Mouse (Mus musculus): ENCODE measurements at regions not wholly inside any gene's neighbourhood (a gene's known extent, or its start where the extent isn't known, plus 50 kb on each side); places are given as distances from the start of the nearest gene placed in this dataset.

DNA sequence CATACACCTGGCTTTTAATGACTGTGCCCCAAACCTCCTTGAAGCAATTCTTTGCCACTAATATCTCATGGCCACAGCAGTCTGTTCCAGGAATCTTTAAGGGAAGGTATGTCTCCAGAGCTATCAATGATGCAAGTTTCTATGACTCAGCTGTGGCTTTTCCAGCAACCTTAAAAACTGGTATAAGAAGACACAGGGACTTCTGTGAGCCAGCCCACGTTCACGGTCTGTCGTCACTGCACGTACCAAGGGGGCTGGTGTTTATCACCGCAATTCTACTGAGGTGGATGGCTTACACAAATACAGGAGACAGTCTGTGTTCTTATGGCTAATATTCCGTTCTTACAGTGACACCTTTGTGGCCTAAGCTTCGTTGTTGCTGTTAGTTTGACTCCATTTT, 234.9 kb downstream of the Etnk1 start:
- TF ChIP-seq CTCF (IDR thresholded peaks at IDR 0.05; ENCODE audit: insufficient read depth, low read length) (no peak), POLR2A (IDR thresholded peaks at IDR 0.05; ENCODE audit: borderline replicate concordance, extremely low read depth, low read depth, low read length) (no peak)

Data from lung, adult 2 months (tissue).